Mouse (Mus musculus): Measurements from ENCODE around the gene Cobl.

DNA sequence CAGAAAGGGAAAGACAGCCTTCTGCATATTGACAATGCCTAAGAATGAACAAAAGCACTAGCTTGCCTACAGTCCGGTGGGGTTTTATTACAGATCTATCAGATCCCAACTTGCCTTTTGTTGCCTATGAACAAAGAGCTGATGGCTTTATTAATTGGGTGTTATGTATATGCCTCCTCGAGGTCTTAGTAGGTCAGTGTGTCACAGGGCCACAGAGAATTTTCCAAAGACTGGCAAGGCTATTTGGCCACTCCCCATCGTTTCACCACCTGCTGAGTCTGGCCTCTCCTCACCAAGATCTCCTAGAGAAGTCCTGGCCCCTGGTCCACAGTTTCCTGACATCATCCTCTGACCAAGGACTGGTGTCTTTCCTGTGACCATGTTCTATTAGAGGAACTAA, 83.7 kb downstream of the Cobl start:
- TF ChIP-seq CTCF (IDR thresholded peaks at IDR 0.05; ENCODE audit: borderline replicate concordance, insufficient read depth, low read depth, low read length) (no peak), POLR2A (IDR thresholded peaks at IDR 0.05; ENCODE audit: borderline replicate concordance, insufficient read depth, low read length) (no peak)

Data from cerebellum, adult 2 months (tissue).